10 mouse cellular contexts compared by ENCODE assay signal in the genomic region with DNA sequence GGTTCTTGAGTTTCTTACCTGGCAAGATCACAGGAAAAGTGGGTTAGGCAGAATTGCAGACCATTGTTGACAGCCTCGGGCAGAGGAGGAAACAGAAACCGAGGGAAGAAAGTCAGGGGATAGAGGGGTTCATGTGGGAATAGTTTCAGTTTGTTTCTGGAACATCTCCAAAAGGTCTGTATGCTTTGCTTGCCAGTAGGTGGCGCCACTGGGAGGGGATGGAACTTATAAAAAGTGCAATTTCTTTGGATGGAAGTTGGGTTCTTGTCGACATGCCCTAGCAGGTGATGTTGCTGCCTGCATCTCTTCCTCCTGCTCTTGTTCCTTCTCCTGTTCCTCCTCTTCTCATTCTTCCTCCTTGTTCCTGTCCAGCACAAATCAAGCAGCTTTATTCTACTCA.
DNase-seq lines count a peak whose midpoint lies in the region; TF ChIP-seq lines count a peak whose summit lies in the region.
"Had no signal": no experiment of that assay in that cellular context is flagged by ENCODE, and none has a peak within 500 bp of the region (broad histone marks: within the 10 kb centered on the region; RNA-seq: fewer than 3 reads in every experiment).

No protein-coding gene starts in this region.

- TF ChIP-seq CTCF in brain, embryonic 14.5 days (IDR thresholded peaks at IDR 0.05; ENCODE audit: borderline replicate concordance, extremely low read depth, insufficient read depth, insufficient read length) = peak; percentile 40; the same call in 1 of the 2 replicates

- TF ChIP-seq POLR2A in brain, embryonic 14.5 days (IDR thresholded peaks at IDR 0.05; ENCODE audit: borderline replicate concordance, extremely low read depth, insufficient read depth, insufficient read length, poor library complexity, severe bottlenecking) = no peak

- DNase-seq in gastrocnemius, postnatal 10 days = peak; percentile 10
- no peak for DNase-seq in gastrocnemius, postnatal 4 days (ENCODE audit: low spot score in 2 of 2)
- DNase-seq in right cerebral cortex, postnatal 14 days = peak; percentile 15
- DNase-seq in right cerebral cortex, postnatal 25 days = no peak
- no peak for DNase-seq in brain, embryonic 14.5 days (ENCODE audit: low read depth)
- peak; percentile 26 for DNase-seq in lung, postnatal 14 days
- no peak for DNase-seq in spleen, adult 12 weeks (ENCODE audit: low spot score)
- no peak for DNase-seq in Muller cell, postnatal 12 days (ENCODE audit: inconsistent ontology term)
- DNase-seq: cerebellum, adult 9-10 months; midbrain, embryonic 14.5 days had no signal

Comparison
In these comparisons a context has a peak if more than half of its experiments do, and no peak if none do; other contexts are left out.
1. DNase-seq: peak in gastrocnemius, postnatal 10 days (single experiment), right cerebral cortex, postnatal 14 days (single experiment) and lung, postnatal 14 days (single experiment); none in gastrocnemius, postnatal 4 days (0 of 2), right cerebral cortex, postnatal 25 days (single experiment), brain, embryonic 14.5 days (single experiment), spleen, adult 12 weeks (single experiment) and Muller cell, postnatal 12 days (single experiment).